Mouse (Mus musculus): Measurements from ENCODE around the gene 5730455P16Rik.
A peak's percentile ranks its signal among the peaks of the same experiment; 100 is the strongest.
"Not testable (repeated sequence)": the region's sequence is repeated elsewhere in the genome, so short reads cannot be mapped to it uniquely, and the experiment has no call there.

5730455P16Rik gene

DNA sequence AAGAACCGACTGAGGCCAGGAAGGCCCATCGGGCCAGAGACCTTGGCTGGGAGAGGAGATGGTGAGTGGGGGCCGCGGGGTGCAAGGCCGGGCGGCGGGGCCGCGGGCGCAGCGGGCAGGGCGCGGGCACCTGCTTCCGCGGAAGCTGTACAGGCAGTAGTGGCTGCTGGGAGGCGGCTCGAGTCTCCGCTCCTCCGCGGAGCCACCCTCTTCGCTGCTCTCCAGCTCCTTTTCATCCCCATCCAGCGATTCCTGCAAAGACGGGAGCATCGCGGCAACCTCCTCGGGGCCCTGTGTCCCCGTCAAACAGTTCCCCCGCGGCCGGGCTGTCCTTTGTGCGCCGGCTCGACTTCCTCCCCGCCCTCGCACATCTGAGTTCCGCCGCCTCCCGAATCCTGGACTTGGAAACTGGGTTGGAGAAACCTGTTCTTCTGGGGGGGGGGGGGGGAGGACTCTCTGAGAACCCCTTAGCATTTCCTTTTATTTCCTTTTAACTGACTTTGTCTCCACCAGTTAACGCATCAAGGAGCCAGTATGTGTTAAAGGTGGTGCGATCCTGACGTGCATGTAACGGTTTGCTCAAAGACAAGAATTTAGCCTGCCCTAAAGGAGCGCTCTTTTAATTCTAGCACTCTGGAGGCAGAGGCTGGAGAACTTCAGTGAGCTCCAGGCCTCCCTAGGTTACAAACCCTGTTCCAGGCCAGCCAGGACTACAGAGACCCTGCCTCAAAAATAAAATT lies at the start of gene 5730455P16Rik:
TSS of gene 5730455P16Rik (minus strand) at position 323 of the 740 bp plus-strand sequence.
- peak; percentile 91 to 92 for DNase-seq (ENCODE audit: low spot score in 2 of 2)

GRCm38 (mm10) chr11:80426029-80426813 lies 48.4 kb upstream of the 5730455P16Rik start:
- not testable (repeated sequence) for DNase-seq (ENCODE audit: low spot score in 2 of 2)

GRCm38 (mm10) chr11:80425247-80425778 lies 47.5 kb upstream of the 5730455P16Rik start:
- no peak for DNase-seq (ENCODE audit: low spot score in 2 of 2)

DNA sequence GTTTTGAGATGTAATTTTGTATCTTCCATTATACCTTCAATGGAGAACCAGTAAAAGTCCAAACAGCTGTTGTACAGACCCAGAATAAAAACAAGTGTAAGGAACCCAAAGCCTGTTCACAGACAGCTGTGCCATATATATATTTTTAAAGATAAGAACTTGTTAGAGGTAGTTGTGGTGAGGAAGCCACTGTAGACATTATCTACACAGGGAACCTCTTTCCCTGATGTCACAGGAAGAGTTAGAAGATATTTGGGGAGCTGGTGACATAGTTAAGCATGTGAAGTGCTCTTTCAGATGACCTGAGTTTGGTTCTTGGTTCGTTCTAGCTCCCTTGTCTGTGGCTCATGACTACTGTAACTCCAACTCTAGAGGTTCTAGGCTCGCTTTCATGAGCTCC lies 46.9 kb upstream of the 5730455P16Rik start:
- DNase-seq (ENCODE audit: low spot score in 2 of 2), result no peak

- no peak for DNase-seq (ENCODE audit: low spot score in 2 of 2)
Measured at GRCm38 (mm10) chr11:80421421-80422047, 43.7 kb upstream of the 5730455P16Rik start.

DNA sequence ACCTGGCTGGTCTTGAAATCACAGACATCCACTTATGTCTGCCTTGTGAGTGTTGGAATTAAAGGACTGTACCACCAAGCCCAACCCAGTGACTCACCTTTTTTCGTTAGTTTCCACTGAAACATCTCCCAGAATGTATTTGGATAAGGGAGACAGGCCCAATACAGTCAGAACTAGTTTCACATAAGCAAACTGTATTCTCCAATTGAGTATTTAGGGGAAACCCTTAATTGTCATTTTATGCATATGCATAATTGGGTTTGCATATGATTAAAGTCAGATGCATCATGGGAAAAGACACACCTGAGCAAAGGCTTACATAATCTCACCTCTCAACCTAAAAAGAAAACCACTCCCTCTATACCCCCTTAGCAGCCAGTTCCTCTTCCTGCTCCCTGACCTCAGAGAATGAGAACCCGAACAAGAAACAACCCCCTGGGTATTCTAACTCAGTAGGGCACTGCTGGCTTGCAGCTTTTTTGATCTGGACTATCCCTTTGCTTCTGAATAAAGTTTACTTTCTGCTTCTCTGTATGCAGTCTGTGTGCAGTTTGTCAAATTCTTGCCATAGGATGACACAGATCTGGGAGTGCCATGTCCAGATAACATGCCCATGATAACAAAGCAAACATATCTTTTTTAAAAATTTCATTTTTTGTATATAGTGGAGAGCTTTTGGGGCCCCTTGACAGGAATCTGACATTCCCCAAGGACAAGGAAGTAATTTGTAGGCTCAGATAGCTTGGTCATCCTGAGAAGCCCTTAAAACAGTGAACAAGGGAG lies 42.6 kb upstream of the 5730455P16Rik start:
- DNase-seq (ENCODE audit: low spot score in 2 of 2), result no peak

- no peak for DNase-seq (ENCODE audit: low spot score in 2 of 2)
Measured at GRCm38 (mm10) chr11:80419743-80420142, 41.9 kb upstream of the 5730455P16Rik start.

- peak in 1 of 2 experiments; percentile 7 for DNase-seq (ENCODE audit: low spot score in 2 of 2)
Measured at GRCm38 (mm10) chr11:80417085-80417484, 39.3 kb upstream of the 5730455P16Rik start.

- DNase-seq (ENCODE audit: low spot score in 2 of 2), result no peak
Measured at GRCm38 (mm10) chr11:80410377-80410776, 32.5 kb upstream of the 5730455P16Rik start.

DNA sequence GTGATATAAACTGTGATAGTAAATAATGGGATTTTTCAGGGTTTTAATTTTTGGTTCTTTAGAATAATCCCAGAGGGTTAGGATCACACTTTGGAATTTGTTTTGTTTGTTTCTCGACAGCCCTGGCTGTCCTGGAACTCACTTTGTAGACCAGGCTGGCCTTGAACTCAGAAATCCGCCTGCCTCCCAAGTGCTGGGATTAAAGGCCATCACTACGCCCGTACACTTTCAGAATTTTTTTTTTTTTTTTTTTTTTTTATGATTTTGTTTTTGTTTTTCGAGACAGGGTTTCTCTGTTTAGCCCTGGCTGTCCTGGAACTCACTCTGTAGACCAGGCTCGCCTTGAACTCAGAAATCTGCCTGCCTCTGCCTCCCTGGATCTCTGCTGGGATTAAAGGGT lies 30.0 kb upstream of the 5730455P16Rik start:
- not testable (repeated sequence) for DNase-seq (ENCODE audit: low spot score in 2 of 2)

DNA sequence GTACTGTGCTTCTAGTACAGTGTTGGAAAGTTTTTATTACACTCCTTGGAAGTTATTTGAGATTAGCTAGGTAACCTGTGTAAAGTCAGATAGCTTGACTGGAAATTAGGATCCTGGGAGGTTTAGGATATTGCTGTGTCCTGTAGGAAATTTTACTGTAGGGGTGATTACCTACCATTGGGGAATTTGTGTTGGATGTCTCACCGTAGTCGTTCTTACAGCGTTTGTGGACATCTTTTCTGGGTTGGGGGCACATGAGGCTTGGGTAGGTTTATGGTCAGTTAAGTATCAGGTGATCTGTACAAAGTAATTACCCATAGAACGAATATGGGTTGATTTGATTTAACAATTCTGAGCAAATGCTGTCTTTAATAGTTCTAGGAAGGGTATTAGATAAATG lies 18.8 kb upstream of the 5730455P16Rik start:
- peak in 1 of 2 experiments; percentile 8 for DNase-seq (ENCODE audit: low spot score in 2 of 2)

DNA sequence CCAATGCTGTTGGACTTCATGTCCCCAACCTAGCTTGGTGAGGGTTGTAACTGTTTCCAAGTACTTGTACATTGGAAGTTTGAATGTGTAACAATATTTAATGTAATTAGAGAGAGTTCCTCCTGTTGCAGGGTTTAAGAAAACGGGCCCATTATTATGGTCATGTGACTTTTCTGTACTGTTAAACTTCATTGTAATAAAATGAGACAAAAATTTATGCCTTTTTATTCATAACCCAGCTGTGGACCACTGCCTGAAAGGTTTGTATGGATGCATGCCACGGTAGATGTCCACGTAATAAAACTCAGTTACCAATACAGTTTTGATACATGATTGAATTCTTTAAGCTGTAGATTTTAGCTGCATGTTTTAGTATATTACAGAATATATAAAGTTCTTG lies 18.1 kb upstream of the 5730455P16Rik start:
- DNase-seq (ENCODE audit: low spot score in 2 of 2), result no peak

DNA sequence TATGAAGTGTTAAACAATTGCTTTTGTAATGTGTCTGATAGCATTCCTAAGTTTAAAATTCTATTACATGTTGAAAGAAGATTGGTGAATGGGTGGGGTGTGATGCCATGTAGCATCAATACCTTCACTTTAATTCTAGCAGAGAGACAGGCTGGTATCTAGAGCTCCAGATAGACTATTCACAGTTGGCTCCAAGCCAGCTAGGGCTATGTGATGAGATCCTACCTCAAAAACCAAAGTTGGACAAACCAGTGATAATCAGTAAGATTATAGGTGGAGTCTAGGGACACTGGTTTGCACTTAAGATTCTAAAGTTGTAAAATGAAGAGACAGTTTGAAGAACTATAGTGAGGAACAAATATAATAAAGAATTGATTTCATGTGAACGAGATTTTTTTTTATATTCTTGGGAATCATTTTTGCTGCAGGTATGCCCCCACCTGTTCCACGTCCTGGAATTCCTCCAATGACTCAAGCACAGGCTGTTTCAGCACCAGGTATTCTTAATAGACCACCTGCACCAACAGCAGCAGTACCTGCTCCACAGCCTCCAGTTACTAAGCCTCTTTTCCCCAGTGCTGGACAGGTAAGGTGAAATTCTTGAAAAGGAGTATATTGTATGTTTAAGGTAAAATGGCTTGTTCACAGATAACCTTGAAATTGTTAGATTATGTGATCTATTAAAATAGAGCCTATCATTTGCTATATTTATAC lies 13.7 kb upstream of the 5730455P16Rik start:
- no peak for DNase-seq (ENCODE audit: low spot score in 2 of 2)

DNA sequence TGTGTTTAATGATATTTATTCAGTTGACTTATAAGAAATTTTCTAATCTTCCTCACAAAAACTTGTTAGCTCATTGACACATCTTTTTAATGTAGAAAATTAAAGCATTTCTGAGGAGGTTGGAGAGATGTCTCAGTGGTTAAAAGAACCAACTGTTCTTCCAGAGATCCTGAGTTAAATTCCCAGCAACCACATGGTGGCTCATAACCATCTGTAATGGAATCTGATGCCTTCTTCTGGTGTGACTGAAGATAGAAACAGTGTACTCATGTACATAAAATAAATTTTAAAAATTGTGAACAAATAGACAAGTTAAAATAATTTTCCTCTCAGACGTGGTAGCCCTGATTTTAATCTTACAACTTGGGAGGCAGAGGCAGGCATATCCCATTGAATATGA lies 12.1 kb upstream of the 5730455P16Rik start:
- DNase-seq (ENCODE audit: low spot score in 2 of 2), result peak in 1 of 2 experiments; percentile 9

GRCm38 (mm10) chr11:80386790-80387189 lies 9.0 kb upstream of the 5730455P16Rik start:
- peak in 1 of 2 experiments; percentile 19 for DNase-seq (ENCODE audit: low spot score in 2 of 2)

DNA sequence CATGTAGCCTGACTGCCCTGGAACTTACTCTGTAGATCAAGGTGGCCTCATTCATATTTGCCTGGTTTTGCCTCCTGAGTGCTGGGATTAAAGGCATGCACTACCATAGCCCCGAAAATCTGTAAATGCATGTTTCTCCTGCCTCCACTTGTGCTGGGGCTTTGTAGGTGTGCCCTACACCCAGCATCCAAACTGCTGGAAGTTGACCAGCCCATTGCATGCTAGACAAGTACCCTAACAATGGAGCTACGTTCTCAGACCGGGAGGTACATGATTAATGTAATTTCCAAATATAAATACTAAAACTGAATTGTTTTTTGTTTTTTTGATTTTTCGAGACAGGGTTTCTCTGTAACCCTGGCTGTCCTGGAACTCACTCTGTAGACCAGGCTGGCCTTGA lies 7.2 kb upstream of the 5730455P16Rik start:
- no peak for DNase-seq (ENCODE audit: low spot score in 2 of 2)

- DNase-seq (ENCODE audit: low spot score in 2 of 2), result peak in 1 of 2 experiments; percentile 23
Measured at GRCm38 (mm10) chr11:80384461-80384860, 6.6 kb upstream of the 5730455P16Rik start.

DNA sequence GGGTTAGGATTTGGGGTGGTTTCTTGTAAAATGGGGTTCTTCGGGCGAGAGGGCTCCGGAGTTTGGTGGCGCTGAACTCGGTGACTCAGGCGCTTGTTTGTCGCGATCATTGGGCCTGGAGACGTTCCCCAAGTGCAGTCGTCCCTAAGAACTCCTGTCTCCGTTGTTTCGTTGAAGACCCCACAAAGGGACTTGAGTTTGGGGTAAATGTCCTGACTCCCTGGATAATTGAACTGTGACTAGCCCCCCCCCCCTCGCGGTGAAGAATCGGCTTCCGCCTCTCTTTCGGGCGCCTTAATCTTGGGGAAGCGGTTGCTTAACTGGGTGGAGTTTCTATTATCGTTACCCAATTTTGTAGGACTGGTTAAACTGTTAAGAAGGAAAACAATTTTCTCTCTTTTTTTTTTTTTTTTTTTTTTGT lies 5.8 kb upstream of the 5730455P16Rik start:
- no peak for DNase-seq (ENCODE audit: low spot score in 2 of 2)

GRCm38 (mm10) chr11:80383019-80383625 lies 5.3 kb upstream of the 5730455P16Rik start, which contains the start of gene Zfp207:
Zfp207 (plus strand) TSS chr11:80383279.
- peak; percentile 99 for DNase-seq (ENCODE audit: low spot score in 2 of 2)

DNA sequence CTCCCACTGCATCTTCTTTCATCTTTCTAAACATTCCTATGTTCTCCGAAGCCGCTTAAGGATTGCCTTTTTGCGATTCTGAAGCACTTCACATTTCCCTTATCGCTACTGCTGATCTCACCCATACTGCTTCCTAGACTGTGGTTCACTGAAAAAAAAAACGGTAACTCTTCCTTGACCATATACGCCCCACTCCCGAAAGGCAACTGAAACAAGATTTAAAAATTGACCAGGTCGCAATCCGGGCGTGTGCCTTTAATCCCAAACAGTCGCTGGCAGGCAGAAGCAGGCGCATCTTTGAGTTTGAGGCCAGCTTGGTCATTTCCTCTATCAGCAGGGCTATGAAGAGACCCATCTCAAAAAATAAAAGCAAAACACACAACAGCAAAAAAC lies 4.8 kb upstream of the 5730455P16Rik start:
- DNase-seq (ENCODE audit: low spot score in 2 of 2), result peak in 1 of 2 experiments; percentile 43
